10 mouse cellular contexts compared by ENCODE assay signal in the genomic region with DNA sequence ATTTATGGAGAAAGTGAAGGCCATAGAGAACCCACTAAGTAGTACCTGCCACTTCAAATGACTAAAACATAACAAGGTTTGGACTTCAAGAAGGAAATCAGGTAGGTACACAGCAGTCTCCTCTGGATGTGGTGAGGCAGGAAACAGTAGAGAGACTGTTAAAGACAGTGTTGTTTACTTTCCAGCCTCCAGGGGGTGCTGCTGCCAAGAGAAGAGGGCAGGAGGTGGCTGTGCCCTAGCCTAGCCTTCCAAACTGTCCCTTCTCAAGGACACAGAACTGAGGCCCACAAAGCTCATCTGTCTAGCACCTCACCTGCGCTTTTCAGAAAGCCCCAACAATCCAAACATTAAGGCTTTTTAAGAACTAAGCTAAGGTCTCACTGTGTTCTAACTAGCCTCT.
A peak's percentile ranks its signal among the peaks of the same experiment; 100 is the strongest.
DNase-seq lines count a peak whose midpoint lies in the region; ATAC-seq lines count a peak whose summit lies in the region.
"Had no signal": no experiment of that assay in that cellular context is flagged by ENCODE, and none has a peak within 500 bp of the region (broad histone marks: within the 10 kb centered on the region; RNA-seq: fewer than 3 reads in every experiment).

No protein-coding gene starts in this region.

- DNase-seq in kidney, adult 18-20 months, result peak; percentile 74
- DNase-seq in adrenal gland, postnatal 14 days, result peak; percentile 87
- peak; percentile 82 for DNase-seq in hindbrain, embryonic 11.5 days (ENCODE audit: low spot score)
- peak; percentile 71 for DNase-seq in limb, embryonic 11.5 days (ENCODE audit: low spot score)
- peak; percentile 43 to 55 for DNase-seq in thymus, postnatal 36 days

- H3K9me3 ChIP-seq in kidney, embryonic 14.5 days (ENCODE audit: control insufficient read depth, low read length), result no peaks in the 10 kb centered on the region
- H3K9me3 ChIP-seq in embryonic facial prominence, embryonic 13.5 days, result no peaks in the 10 kb centered on the region
- no peaks in the 10 kb centered on the region for H3K9me3 ChIP-seq in hindbrain, embryonic 11.5 days (ENCODE audit: control insufficient read depth, low read length)
- no peaks in the 10 kb centered on the region for H3K9me3 ChIP-seq in limb, embryonic 11.5 days (ENCODE audit: control insufficient read depth, low read length)
- no peaks in the 10 kb centered on the region for H3K9me3 ChIP-seq in neural tube, embryonic 13.5 days
- H3K9me3 ChIP-seq: embryonic facial prominence, embryonic 12.5 days; midbrain, embryonic 12.5 days had no signal

- H3K9ac ChIP-seq in kidney, embryonic 14.5 days (ENCODE audit: low read depth, low read length), result no peak overlapping the region
- no peak overlapping the region for H3K9ac ChIP-seq in embryonic facial prominence, embryonic 13.5 days
- H3K9ac ChIP-seq in hindbrain, embryonic 11.5 days (ENCODE audit: low read depth, low read length), result no peak overlapping the region
- no peak overlapping the region for H3K9ac ChIP-seq in limb, embryonic 11.5 days (ENCODE audit: low read length)
- H3K9ac ChIP-seq in neural tube, embryonic 13.5 days, result no peak overlapping the region
- H3K9ac ChIP-seq: embryonic facial prominence, embryonic 12.5 days; midbrain, embryonic 12.5 days had no signal

- H3K4me1 ChIP-seq in kidney, embryonic 14.5 days (ENCODE audit: control insufficient read depth, insufficient read depth, low read length), result no peaks in the 10 kb centered on the region
- H3K4me1 ChIP-seq in embryonic facial prominence, embryonic 13.5 days, result no peaks in the 10 kb centered on the region
- H3K4me1 ChIP-seq in hindbrain, embryonic 11.5 days (replicated peaks; ENCODE audit: control insufficient read depth, insufficient read depth, low read length), result no peaks in the 10 kb centered on the region
- no peaks in the 10 kb centered on the region for H3K4me1 ChIP-seq in limb, embryonic 11.5 days (ENCODE audit: control insufficient read depth, insufficient read depth, low read length)
- peaks cover 4% of the 10 kb centered on the region; the same call in 1 of the 2 replicates for H3K4me1 ChIP-seq in neural tube, embryonic 13.5 days (replicated peaks)
- H3K4me1 ChIP-seq: embryonic facial prominence, embryonic 12.5 days; midbrain, embryonic 12.5 days had no signal

- H3K4me3 ChIP-seq in kidney, embryonic 14.5 days (ENCODE audit: low read length), result no peak overlapping the region
- H3K4me3 ChIP-seq in embryonic facial prominence, embryonic 13.5 days, result no peak overlapping the region
- no peak overlapping the region for H3K4me3 ChIP-seq in hindbrain, embryonic 11.5 days (ENCODE audit: low read depth, low read length)
- H3K4me3 ChIP-seq in limb, embryonic 11.5 days (ENCODE audit: low read depth, low read length), result no peak overlapping the region
- no peak overlapping the region for H3K4me3 ChIP-seq in neural tube, embryonic 13.5 days
- H3K4me3 ChIP-seq: embryonic facial prominence, embryonic 12.5 days; midbrain, embryonic 12.5 days had no signal

- WGBS in kidney, embryonic 14.5 days, result 41% methylated on average over 1 of the region's 1 CpGs
- WGBS in embryonic facial prominence, embryonic 13.5 days, result 34% methylated on average over 1 of the region's 1 CpGs
- WGBS in hindbrain, embryonic 11.5 days, result 35% methylated on average over 1 of the region's 1 CpGs
- 37% methylated on average over 1 of the region's 1 CpGs for WGBS in limb, embryonic 11.5 days
- WGBS in neural tube, embryonic 13.5 days, result 38% methylated on average over 1 of the region's 1 CpGs

- H3K36me3 ChIP-seq in kidney, embryonic 14.5 days (ENCODE audit: control insufficient read depth, insufficient read depth, low read length), result no peaks in the 10 kb centered on the region
- H3K36me3 ChIP-seq in embryonic facial prominence, embryonic 13.5 days, result no peaks in the 10 kb centered on the region
- no peaks in the 10 kb centered on the region for H3K36me3 ChIP-seq in hindbrain, embryonic 11.5 days (ENCODE audit: control insufficient read depth, insufficient read depth, low read length)
- H3K36me3 ChIP-seq in limb, embryonic 11.5 days (ENCODE audit: control insufficient read depth, insufficient read depth, low read length), result no peaks in the 10 kb centered on the region; the same call in 1 of the 2 replicates
- H3K36me3 ChIP-seq in neural tube, embryonic 13.5 days, result no peaks in the 10 kb centered on the region
- H3K36me3 ChIP-seq: embryonic facial prominence, embryonic 12.5 days; midbrain, embryonic 12.5 days had no signal

- H3K27me3 ChIP-seq in kidney, embryonic 14.5 days (ENCODE audit: control insufficient read depth, insufficient read depth, low read length), result no peaks in the 10 kb centered on the region
- no peaks in the 10 kb centered on the region for H3K27me3 ChIP-seq in embryonic facial prominence, embryonic 13.5 days
- H3K27me3 ChIP-seq in hindbrain, embryonic 11.5 days (ENCODE audit: control insufficient read depth, insufficient read depth, low read length), result no peaks in the 10 kb centered on the region
- H3K27me3 ChIP-seq in limb, embryonic 11.5 days (ENCODE audit: control insufficient read depth, insufficient read depth, low read length), result no peaks in the 10 kb centered on the region
- no peaks in the 10 kb centered on the region for H3K27me3 ChIP-seq in neural tube, embryonic 13.5 days
- H3K27me3 ChIP-seq: embryonic facial prominence, embryonic 12.5 days; midbrain, embryonic 12.5 days had no signal

- no peak for ATAC-seq in kidney, embryonic 14.5 days (ENCODE audit: low FRiP score, low TSS enrichment)
- 0 out of 2 replicates have a peak, but pooled peaks have one; percentile 26 for ATAC-seq in embryonic facial prominence, embryonic 13.5 days (ENCODE audit: insufficient number of reproducible peaks, insufficient read depth, low FRiP score, low TSS enrichment, low read depth)
- no peak for ATAC-seq in hindbrain, embryonic 11.5 days (ENCODE audit: low FRiP score)
- ATAC-seq in limb, embryonic 11.5 days (ENCODE audit: insufficient number of reproducible peaks, low FRiP score, low TSS enrichment, low read depth), result no peak
- ATAC-seq in neural tube, embryonic 13.5 days (ENCODE audit: low read depth), result 0 out of 2 replicates have a peak, but pooled peaks have one; percentile 50

- no peak overlapping the region for H3K4me2 ChIP-seq in kidney, embryonic 14.5 days (replicated peaks; ENCODE audit: low read depth, low read length)
- no peak overlapping the region for H3K4me2 ChIP-seq in embryonic facial prominence, embryonic 13.5 days
- H3K4me2 ChIP-seq in hindbrain, embryonic 11.5 days (replicated peaks; ENCODE audit: low read depth, low read length), result no peak overlapping the region
- H3K4me2 ChIP-seq in limb, embryonic 11.5 days (ENCODE audit: low read depth, severe bottlenecking), result no peak overlapping the region
- no peak overlapping the region for H3K4me2 ChIP-seq in neural tube, embryonic 13.5 days
- H3K4me2 ChIP-seq: embryonic facial prominence, embryonic 12.5 days; midbrain, embryonic 12.5 days had no signal

- H3K27ac ChIP-seq in kidney, embryonic 14.5 days (ENCODE audit: low read depth, low read length), result no peak overlapping the region
- no peak overlapping the region for H3K27ac ChIP-seq in embryonic facial prominence, embryonic 13.5 days
- H3K27ac ChIP-seq in hindbrain, embryonic 11.5 days (ENCODE audit: low read depth, low read length), result no peak overlapping the region
- no peak overlapping the region for H3K27ac ChIP-seq in limb, embryonic 11.5 days (replicated peaks; ENCODE audit: low read depth, low read length)
- H3K27ac ChIP-seq in neural tube, embryonic 13.5 days (replicated peaks), result no peak overlapping the region
- H3K27ac ChIP-seq: embryonic facial prominence, embryonic 12.5 days; midbrain, embryonic 12.5 days had no signal

Comparison
In these comparisons a context has a peak if more than half of its experiments do, and no peak if none do; other contexts are left out.
1. ATAC-seq: peak in embryonic facial prominence, embryonic 13.5 days (single experiment) and neural tube, embryonic 13.5 days (single experiment); none in kidney, embryonic 14.5 days (single experiment), hindbrain, embryonic 11.5 days (single experiment) and limb, embryonic 11.5 days (single experiment).
2. Peak in every context shown above with its lines, with median percentiles within 50 percentile points of each other: DNase-seq.